Mouse (Mus musculus): ENCODE data around the gene Tmem101. TPM values are rescaled to one million over a fixed set of nuclear protein-coding genes. Genes with fewer than 3 reads are reported as not detected.

The Tmem101 gene
- polyA plus RNA-seq, 1 experiment from 2014 or later, result 45.3 TPM

Other genes starting within 250 kb of the Tmem101 start
- gene Sost, start 189.4 kb downstream of the Tmem101 start, polyA plus RNA-seq (2015; fragmentation: Nextera tagmentation; extraction: Ambion mirVana), result not detected in 2 replicates
- not detected in 2 replicates for gene Cfap97d1, start 172.1 kb downstream of the Tmem101 start, polyA plus RNA-seq (2015; fragmentation: Nextera tagmentation; extraction: Ambion mirVana)
- 21.7 and 22.2 TPM in 2 replicates for gene Dusp3, start 169.4 kb downstream of the Tmem101 start, polyA plus RNA-seq (2015; fragmentation: Nextera tagmentation; extraction: Ambion mirVana)
- 60.1 and 62.9 TPM in 2 replicates for gene Mpp3, start 127.9 kb downstream of the Tmem101 start, polyA plus RNA-seq (2015; fragmentation: Nextera tagmentation; extraction: Ambion mirVana)
- 0.31 and 0.43 TPM in 2 replicates for gene Cd300lg, start 114.9 kb downstream of the Tmem101 start, polyA plus RNA-seq (2015; fragmentation: Nextera tagmentation; extraction: Ambion mirVana)
- gene Mpp2, start 67.9 kb downstream of the Tmem101 start, polyA plus RNA-seq (2015; fragmentation: Nextera tagmentation; extraction: Ambion mirVana), result 33.4 and 36.4 TPM in 2 replicates
- gene Ppy, start 55.1 kb downstream of the Tmem101 start, polyA plus RNA-seq (2015; fragmentation: Nextera tagmentation; extraction: Ambion mirVana), result not detected in 2 replicates
- not detected in 2 replicates for gene Pyy, start 48.6 kb downstream of the Tmem101 start, polyA plus RNA-seq (2015; fragmentation: Nextera tagmentation; extraction: Ambion mirVana)
- gene Nags, start 10.9 kb downstream of the Tmem101 start, polyA plus RNA-seq (2015; fragmentation: Nextera tagmentation; extraction: Ambion mirVana), result 0.10 and 0.30 TPM in 2 replicates
- 111 and 118 TPM in 2 replicates for gene Lsm12, start 28.9 kb upstream of the Tmem101 start, polyA plus RNA-seq (2015; fragmentation: Nextera tagmentation; extraction: Ambion mirVana)
- gene G6pc3, start 33.2 kb upstream of the Tmem101 start, polyA plus RNA-seq (2015; fragmentation: Nextera tagmentation; extraction: Ambion mirVana), result 38.6 and 43.3 TPM in 2 replicates
- 90.3 and 105 TPM in 2 replicates for gene Hdac5, start 73.8 kb upstream of the Tmem101 start, polyA plus RNA-seq (2015; fragmentation: Nextera tagmentation; extraction: Ambion mirVana)
- 2.2 and 2.5 TPM in 2 replicates for gene BC030867, start 92.5 kb upstream of the Tmem101 start, polyA plus RNA-seq (2015; fragmentation: Nextera tagmentation; extraction: Ambion mirVana)
- 0.05 TPM in 1 of 2 replicates, not detected in the other for gene Asb16, start 112.3 kb upstream of the Tmem101 start, polyA plus RNA-seq (2015; fragmentation: Nextera tagmentation; extraction: Ambion mirVana)
- gene Tmub2, start 128.5 kb upstream of the Tmem101 start, polyA plus RNA-seq (2015; fragmentation: Nextera tagmentation; extraction: Ambion mirVana), result 82.3 and 84.4 TPM in 2 replicates
- gene Atxn7l3, start 140.2 kb upstream of the Tmem101 start, polyA plus RNA-seq (2015; fragmentation: Nextera tagmentation; extraction: Ambion mirVana), result 31.6 and 31.8 TPM in 2 replicates
- gene Ubtf, start 163.3 kb upstream of the Tmem101 start, polyA plus RNA-seq (2015; fragmentation: Nextera tagmentation; extraction: Ambion mirVana), result 82.8 and 83.9 TPM in 2 replicates
- gene Slc4a1, start 209.8 kb upstream of the Tmem101 start, polyA plus RNA-seq (2015; fragmentation: Nextera tagmentation; extraction: Ambion mirVana), result 2.9 and 3.8 TPM in 2 replicates
- gene Rundc3a, start 237.0 kb upstream of the Tmem101 start, polyA plus RNA-seq (2015; fragmentation: Nextera tagmentation; extraction: Ambion mirVana), result 160 and 165 TPM in 2 replicates

All from midbrain, embryonic 15.5 days (tissue).